Mouse (Mus musculus) spleen, adult 2 months (tissue): ENCODE results near the gene L2hgdh. TPM values are rescaled to one million over a fixed set of nuclear protein-coding genes. Genes with fewer than 3 reads are reported as not detected.
A peak's percentile ranks its signal among the peaks of the same experiment; 100 is the strongest.

Experiments
- DNase-seq, 2 experiments: peaks; one replicate each; pipeline versions ENCODE4 v3.0.0 to v3.0.0-alpha.2; 2012 to 2021; ENCODE audit warnings: low spot score in 2 of 2, low read depth in 1 of 2
- H3K27ac ChIP-seq: fragments of 200-500 bp; 2 replicates; pipeline ENCODE4 v1.5.1; 2012; ENCODE audit warnings: low read length, inconsistent platforms; ENCODE audit not compliant: insufficient read depth
- H3K27me3 ChIP-seq: fragments of 200-500 bp; 2 replicates; pipeline ENCODE4 v1.6.1; 2012; ENCODE audit warnings: mild to moderate bottlenecking, moderate library complexity, low read length, inconsistent platforms; ENCODE audit not compliant: control insufficient read depth, insufficient read depth
- H3K36me3 ChIP-seq: fragments of 200-500 bp; 2 replicates; pipeline ENCODE4 v1.6.1; 2012; ENCODE audit warnings: mild to moderate bottlenecking, low read length, inconsistent platforms; ENCODE audit not compliant: control insufficient read depth, insufficient read depth
- H3K4me1 ChIP-seq: fragments of 200-500 bp; 2 replicates; pipeline ENCODE4 v1.6.1; 2011; ENCODE audit warnings: inconsistent platforms; ENCODE audit not compliant: control insufficient read depth, insufficient read depth, insufficient read length
- H3K4me3 ChIP-seq: fragments of 200-500 bp; 2 replicates; pipeline ENCODE4 v1.5.1; 2011; ENCODE audit warnings: mild to moderate bottlenecking, inconsistent platforms; ENCODE audit not compliant: insufficient read depth, insufficient read length; ENCODE audit errors: extremely low read depth
- CTCF ChIP-seq: fragments of 200-500 bp; IDR thresholded peaks from 2 replicates; pipeline ENCODE4 v1.5.1; 2011; ENCODE audit warnings: mild to moderate bottlenecking, inconsistent platforms; ENCODE audit not compliant: insufficient read depth, insufficient read length, insufficient replicate concordance; ENCODE audit errors: extremely low read depth
- POLR2A ChIP-seq: fragments of 200-500 bp; IDR thresholded peaks from 2 replicates; pipeline ENCODE4 v1.6.1; 2011; ENCODE audit warnings: low read depth, low read length, inconsistent platforms
- WGBS: fragments of 180-500 bp; shearing (Covaris S2); methylation state at CpG from one replicate; pipeline ENCODE4 v1.1.7; 2018; 5-methylcytosine and 5-hydroxymethylcytosine counted together
- polyA plus RNA-seq: library from polyadenylated mRNA; depleted of rRNA; stranded (reverse); fragments of >200 nt; gene quantifications from 2 replicates; pipeline ENCODE4 v1.2.3, GENCODE M21; 2012; rRNA removed

The L2hgdh gene
- polyA plus RNA-seq, result 1.4 and 1.9 TPM in 2 replicates

DNA sequence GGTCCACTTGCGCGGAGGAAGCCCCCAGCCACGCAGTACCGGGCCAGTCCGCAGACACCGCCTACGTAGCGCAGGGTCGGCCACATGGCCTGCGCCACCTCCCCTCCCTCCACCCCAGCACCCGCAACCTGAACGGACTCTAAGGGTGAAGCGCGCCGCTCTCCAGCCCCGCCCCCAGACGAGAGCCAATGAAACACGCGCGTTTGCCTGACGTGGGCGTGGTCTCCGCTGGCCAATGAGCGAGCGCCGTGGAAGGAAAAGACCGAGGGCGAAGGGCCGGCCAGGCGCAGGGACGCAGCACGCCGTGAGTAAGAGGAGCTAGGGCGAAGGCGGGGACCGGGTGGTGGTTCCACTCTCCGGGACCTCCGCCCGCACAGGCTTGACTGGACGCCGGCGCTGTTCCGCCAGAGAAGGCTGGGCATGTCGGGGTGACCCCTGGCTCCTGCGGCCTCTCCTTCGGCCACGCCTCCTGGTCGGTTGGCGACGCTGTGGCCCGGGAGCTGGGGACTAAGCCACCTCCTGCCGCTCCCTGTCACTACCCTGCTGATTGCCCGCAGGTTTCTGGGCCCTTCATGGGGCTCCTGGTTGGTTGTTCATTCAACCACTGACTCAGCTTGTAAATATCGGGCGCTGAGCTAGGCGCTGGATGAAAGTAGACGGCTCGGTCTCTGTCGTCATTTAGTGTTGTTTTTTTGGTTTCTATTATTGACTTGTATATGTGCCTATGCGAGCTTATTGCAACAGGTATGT lies at the start of gene L2hgdh, which contains the start of gene Atp5s:
Gene L2hgdh (minus strand): TSS at position 163 of the 750 bp plus-strand sequence.
Gene Atp5s (plus strand): TSS at position 240 of the 750 bp plus-strand sequence.
- Histone ChIP-seq H3K4me1 (no peaks in the 10 kb centered on the region; the same call in 1 of the 2 replicates), H3K27ac (peak within 1 kb of the TSS; percentile 85), H3K4me3 (peak within 1 kb of the TSS; percentile 95), H3K27me3 (no peaks in the 10 kb centered on the region), H3K36me3 (no peaks in the 10 kb centered on the region)
- DNase-seq, result peak; percentile 77 to 97
- no peak for TF ChIP-seq CTCF
- peak; percentile 53 for TF ChIP-seq POLR2A
- under 1% methylated on average over 59 of the region's 60 CpGs for WGBS

GRCm38 (mm10) chr12:69768841-69769240 lies 44.2 kb upstream of the L2hgdh start:
- H3K4me3 ChIP-seq, result no peak overlapping the region
- TF ChIP-seq CTCF (no peak), POLR2A (no peak)
- DNase-seq, result no peak
- peaks cover 2% of the 10 kb centered on the region; the same call in 1 of the 2 replicates for H3K4me1 ChIP-seq
- WGBS, result 70% methylated on average over 2 of the region's 2 CpGs
- no peaks in the 10 kb centered on the region for H3K27me3 ChIP-seq
- H3K27ac ChIP-seq, result no peak overlapping the region
- no peaks in the 10 kb centered on the region for H3K36me3 ChIP-seq

- H3K36me3 ChIP-seq, result no peaks in the 10 kb centered on the region
- TF ChIP-seq POLR2A (no peak), CTCF (no peak)
- DNase-seq, result no peak
- 81% methylated on average over 9 of the region's 9 CpGs for WGBS
- no peak overlapping the region for H3K4me3 ChIP-seq
- H3K4me1 ChIP-seq, result peaks cover 2% of the 10 kb centered on the region; the same call in 1 of the 2 replicates
- H3K27me3 ChIP-seq, result no peaks in the 10 kb centered on the region
- H3K27ac ChIP-seq, result no peak overlapping the region
Measured at GRCm38 (mm10) chr12:69767476-69768258, 43.0 kb upstream of the L2hgdh start.

DNA sequence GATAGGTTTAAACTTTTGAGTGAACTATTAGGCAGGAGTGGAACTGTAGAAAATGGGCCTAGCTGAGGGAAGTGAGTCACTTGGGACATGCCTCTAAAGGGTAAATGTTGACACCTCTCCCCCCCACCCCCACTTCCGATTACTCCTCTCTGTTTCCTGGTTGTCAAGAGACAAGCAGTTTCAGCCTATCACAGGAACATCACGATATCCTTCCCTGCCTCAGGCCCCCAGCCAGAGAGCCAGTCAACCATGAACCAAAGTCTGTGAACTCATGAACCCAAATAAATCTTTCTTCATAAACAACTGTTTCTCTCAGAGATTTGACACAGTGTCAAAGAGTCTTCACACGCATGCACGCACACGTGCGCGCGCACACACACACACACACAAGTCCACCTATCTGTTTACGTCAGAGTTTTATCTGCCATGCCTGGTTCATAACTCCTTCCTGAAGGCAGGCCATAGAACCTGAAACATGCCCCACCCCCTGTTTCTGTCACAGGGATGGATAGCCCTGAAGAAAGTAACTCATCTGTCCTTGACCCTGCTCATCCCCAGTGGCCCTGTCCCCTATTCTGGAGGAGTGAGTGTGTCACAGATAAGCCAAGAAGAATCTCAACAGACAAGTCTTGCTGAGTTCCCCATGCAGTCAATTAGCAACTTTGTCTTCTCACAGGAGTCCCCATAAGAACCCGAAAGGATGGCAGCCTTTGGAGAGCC lies 41.7 kb upstream of the L2hgdh start:
- peaks cover 2% of the 10 kb centered on the region; the same call in 1 of the 2 replicates for H3K4me1 ChIP-seq
- no peak overlapping the region for H3K27ac ChIP-seq
- no peak overlapping the region for H3K4me3 ChIP-seq
- TF ChIP-seq POLR2A (no peak), CTCF (no peak)
- no peaks in the 10 kb centered on the region for H3K36me3 ChIP-seq
- no peaks in the 10 kb centered on the region for H3K27me3 ChIP-seq
- WGBS, result 77% methylated on average over 10 of the region's 10 CpGs
- DNase-seq, result peak; percentile 10 to 34

GRCm38 (mm10) chr12:69765543-69765942 lies 40.9 kb upstream of the L2hgdh start:
- WGBS, result 88% methylated on average over 9 of the region's 9 CpGs

DNA sequence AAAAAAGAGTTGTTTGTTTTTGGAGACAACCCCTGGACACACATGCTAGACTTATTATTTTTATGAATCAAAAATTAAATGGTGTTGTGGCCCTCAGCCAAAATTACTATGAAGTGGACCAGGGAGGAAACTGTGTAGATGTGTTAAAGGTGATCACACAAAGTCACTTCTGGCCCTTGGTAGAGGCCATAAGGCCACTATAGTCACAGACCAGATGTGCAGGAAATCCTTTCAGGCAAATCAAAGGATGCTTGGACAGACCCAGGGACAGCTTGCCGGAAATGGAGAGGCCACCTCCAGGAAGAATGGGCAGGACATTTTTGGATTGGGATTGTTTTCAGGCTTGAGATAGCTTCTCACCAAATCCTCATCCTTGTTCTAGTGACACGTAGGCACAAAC lies 36.9 kb upstream of the L2hgdh start:
- TF ChIP-seq CTCF (no peak), POLR2A (no peak)
- no peaks in the 10 kb centered on the region for H3K27me3 ChIP-seq
- H3K4me3 ChIP-seq, result no peak overlapping the region
- no peak overlapping the region for H3K27ac ChIP-seq
- WGBS, result 93% methylated on average over 2 of the region's 2 CpGs
- no peak for DNase-seq
- no peaks in the 10 kb centered on the region for H3K36me3 ChIP-seq
- H3K4me1 ChIP-seq, result peaks cover 2% of the 10 kb centered on the region; the same call in 1 of the 2 replicates

More at GRCm38 (mm10) chr12:69765543-69765942, 40.9 kb upstream of the L2hgdh start:
- H3K4me3 ChIP-seq, result no peak overlapping the region
- no peak overlapping the region for H3K27ac ChIP-seq
- no peak for DNase-seq
- TF ChIP-seq POLR2A, result no peak
- TF ChIP-seq CTCF, result no peak
- H3K36me3 ChIP-seq, result no peaks in the 10 kb centered on the region
- no peaks in the 10 kb centered on the region for H3K27me3 ChIP-seq
- H3K4me1 ChIP-seq, result peaks cover 2% of the 10 kb centered on the region; the same call in 1 of the 2 replicates
